Mouse (Mus musculus): ENCODE results near the gene Nfib.
"Not testable (repeated sequence)": the region's sequence is repeated elsewhere in the genome, so short reads cannot be mapped to it uniquely, and the experiment has no call there.

The Nfib gene

GRCm38 (mm10) chr4:82298606-82299005 is 406.9 kb downstream of the Nfib start:
- no peak for DNase-seq (ENCODE audit: low spot score)

GRCm38 (mm10) chr4:82297562-82297961 is 408.0 kb downstream of the Nfib start:
- no peak for DNase-seq (ENCODE audit: low spot score)

GRCm38 (mm10) chr4:82294066-82294465 is 411.5 kb downstream of the Nfib start:
- no peak for DNase-seq (ENCODE audit: low spot score)

GRCm38 (mm10) chr4:82291174-82291847 is 414.2 kb downstream of the Nfib start:
- DNase-seq (ENCODE audit: low spot score): no peak

GRCm38 (mm10) chr4:82290623-82291022 is 414.9 kb downstream of the Nfib start:
- no peak for DNase-seq (ENCODE audit: low spot score)

GRCm38 (mm10) chr4:82289596-82289995 is 416.0 kb downstream of the Nfib start:
- no peak for DNase-seq (ENCODE audit: low spot score)

- DNase-seq (ENCODE audit: low spot score): no peak
Observed at GRCm38 (mm10) chr4:82288138-82288537, 417.4 kb downstream of the Nfib start.

GRCm38 (mm10) chr4:82287454-82287853 is 418.1 kb downstream of the Nfib start:
- no peak for DNase-seq (ENCODE audit: low spot score)

GRCm38 (mm10) chr4:82286931-82287330 is 418.6 kb downstream of the Nfib start:
- no peak for DNase-seq (ENCODE audit: low spot score)

- DNase-seq (ENCODE audit: low spot score): no peak
Observed at GRCm38 (mm10) chr4:82283536-82283935, 422.0 kb downstream of the Nfib start.

- no peak for DNase-seq (ENCODE audit: low spot score)
Observed at GRCm38 (mm10) chr4:82275996-82276395, 429.6 kb downstream of the Nfib start.

- no peak for DNase-seq (ENCODE audit: low spot score)
Observed at GRCm38 (mm10) chr4:82273049-82273754, 432.3 kb downstream of the Nfib start.

- DNase-seq (ENCODE audit: low spot score): no peak
Observed at GRCm38 (mm10) chr4:82272099-82272498, 433.5 kb downstream of the Nfib start.

- no peak for DNase-seq (ENCODE audit: low spot score)
Observed at GRCm38 (mm10) chr4:82271547-82271946, 434.0 kb downstream of the Nfib start.

GRCm38 (mm10) chr4:82267832-82268778 is 437.4 kb downstream of the Nfib start:
- no peak for DNase-seq (ENCODE audit: low spot score)

- DNase-seq (ENCODE audit: low spot score): no peak
Observed at GRCm38 (mm10) chr4:82266066-82266619, 439.4 kb downstream of the Nfib start.

GRCm38 (mm10) chr4:82258545-82258944 is 447.0 kb downstream of the Nfib start:
- DNase-seq (ENCODE audit: low spot score): not testable (repeated sequence)

- DNase-seq (ENCODE audit: low spot score): no peak
Observed at GRCm38 (mm10) chr4:82252054-82252453, 453.5 kb downstream of the Nfib start.

- DNase-seq (ENCODE audit: low spot score): no peak
Observed at GRCm38 (mm10) chr4:82250355-82250659, 455.2 kb downstream of the Nfib start.

- DNase-seq (ENCODE audit: low spot score): no peak
Observed at GRCm38 (mm10) chr4:82249518-82250354, 455.8 kb downstream of the Nfib start.

GRCm38 (mm10) chr4:82248961-82249360 is 456.6 kb downstream of the Nfib start:
- no peak for DNase-seq (ENCODE audit: low spot score)

All from lung, postnatal 25 days (tissue).